Mouse (Mus musculus): Measurements from ENCODE around the gene Mri1.
"Not testable (repeated sequence)": the region's sequence is repeated elsewhere in the genome, so short reads cannot be mapped to it uniquely, and the experiment has no call there.

- TF ChIP-seq CTCF (IDR thresholded peaks at IDR 0.05; ENCODE audit: low read depth, low read length), result peak; percentile 78
- not testable (repeated sequence) for TF ChIP-seq EP300 (IDR thresholded peaks at IDR 0.05; ENCODE audit: insufficient read depth, low read depth, low read length)
Observed at GRCm38 (mm10) chr8:84285665-84286064, 28.5 kb upstream of the Mri1 start.
